Mouse (Mus musculus): Measurements from ENCODE around the gene Gse1.

The Gse1 gene

GRCm38 (mm10) chr8:120403606-120404269 lies 175.5 kb downstream of the Gse1 start:
- no peak for DNase-seq (ENCODE audit: low spot score)

DNA sequence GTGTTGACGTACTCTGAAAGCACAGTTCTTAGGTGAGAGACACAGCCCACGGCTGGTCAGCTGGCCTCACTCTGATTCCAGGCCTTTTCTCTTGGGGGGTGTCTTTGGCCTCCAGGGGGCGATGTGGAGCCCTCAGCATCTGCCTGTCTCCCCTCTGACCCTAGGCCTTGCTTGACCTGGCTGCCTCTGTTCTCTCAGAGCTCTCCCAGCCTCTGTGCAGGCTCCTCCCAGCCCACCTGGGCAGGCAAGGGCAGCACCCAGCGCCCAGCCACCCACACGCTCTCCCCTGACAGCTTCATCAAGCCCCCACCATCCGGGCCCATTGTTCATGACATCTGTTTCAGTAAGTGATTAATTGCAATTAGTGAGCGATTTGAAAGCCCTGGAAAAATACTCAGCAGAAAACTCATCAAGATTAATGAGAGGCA lies 176.4 kb downstream of the Gse1 start:
- DNase-seq (ENCODE audit: low spot score): peak; percentile 72

GRCm38 (mm10) chr8:120406008-120406632 lies 177.9 kb downstream of the Gse1 start:
- DNase-seq (ENCODE audit: low spot score): no peak

DNA sequence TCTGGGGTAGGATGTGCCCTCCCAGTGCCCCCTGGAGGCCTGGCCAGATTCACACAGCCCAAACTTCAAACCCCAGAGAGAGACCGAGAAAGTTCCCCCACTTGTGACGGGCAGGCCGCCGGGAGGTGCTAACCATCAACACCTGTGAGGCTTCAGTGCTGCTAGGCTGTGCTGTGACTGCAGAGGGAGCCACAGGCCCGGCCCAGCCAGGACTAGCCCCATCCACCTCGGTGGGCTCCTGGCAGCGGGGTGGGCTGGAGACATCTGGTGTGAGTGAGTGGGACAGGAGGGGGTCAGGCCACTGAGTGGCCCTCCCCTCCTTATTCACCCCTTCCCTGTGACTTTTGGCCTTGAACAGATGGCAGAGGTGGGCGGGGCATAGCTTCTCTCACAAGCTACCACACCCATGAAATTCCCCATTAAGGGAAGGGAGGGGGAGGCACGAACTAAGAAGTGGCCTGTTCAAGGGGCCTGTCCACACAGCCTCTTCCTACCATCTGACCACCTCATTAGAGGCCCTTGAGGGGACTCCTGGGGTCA lies 179.5 kb downstream of the Gse1 start:
- peak; percentile 94 for DNase-seq (ENCODE audit: low spot score)

- DNase-seq (ENCODE audit: low spot score): peak; percentile 70
Observed at GRCm38 (mm10) chr8:120408241-120409215, 180.3 kb downstream of the Gse1 start.

GRCm38 (mm10) chr8:120409371-120410013 lies 181.2 kb downstream of the Gse1 start:
- peak; percentile 83 for DNase-seq (ENCODE audit: low spot score)

GRCm38 (mm10) chr8:120411059-120411458 lies 182.8 kb downstream of the Gse1 start:
- DNase-seq (ENCODE audit: low spot score): no peak

GRCm38 (mm10) chr8:120411862-120412261 lies 183.6 kb downstream of the Gse1 start:
- DNase-seq (ENCODE audit: low spot score): no peak

- no peak for DNase-seq (ENCODE audit: low spot score)
Observed at GRCm38 (mm10) chr8:120412357-120412756, 184.1 kb downstream of the Gse1 start.

DNA sequence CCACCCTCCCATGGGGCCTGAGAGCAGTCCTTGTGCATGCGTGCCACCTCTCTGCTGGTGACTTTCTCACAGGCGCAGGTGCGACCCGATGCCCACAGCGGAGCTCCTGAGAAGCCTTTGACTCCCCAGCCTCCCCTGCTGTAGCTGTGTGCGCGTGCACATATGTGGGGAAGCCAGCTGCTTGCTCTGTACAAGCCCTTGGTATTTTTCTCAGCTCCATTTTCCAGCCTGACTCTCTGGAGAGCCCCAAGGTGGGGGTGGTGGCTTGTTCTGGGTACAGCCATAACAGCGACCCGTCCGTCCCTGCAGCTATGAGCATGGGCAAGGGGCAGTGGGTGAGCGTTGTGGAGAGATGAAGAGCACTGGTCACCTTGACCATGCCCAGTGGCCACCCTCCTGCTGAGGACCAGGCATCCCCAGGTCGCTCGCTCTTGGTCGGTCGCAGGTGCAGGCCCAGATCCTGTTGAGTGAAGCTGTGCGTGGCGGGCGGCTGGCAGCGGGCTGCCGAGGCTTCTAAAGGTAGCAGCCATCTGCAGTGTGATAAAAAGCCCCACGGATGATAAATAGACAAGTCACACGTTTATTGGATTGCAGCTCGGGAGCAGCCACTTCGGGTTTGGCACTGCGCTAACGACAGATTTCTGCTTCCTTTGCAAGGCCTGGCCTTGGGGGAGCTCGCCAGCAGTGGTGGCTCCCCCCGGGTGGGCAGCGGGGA lies 184.8 kb downstream of the Gse1 start:
- no peak for DNase-seq (ENCODE audit: low spot score)

DNA sequence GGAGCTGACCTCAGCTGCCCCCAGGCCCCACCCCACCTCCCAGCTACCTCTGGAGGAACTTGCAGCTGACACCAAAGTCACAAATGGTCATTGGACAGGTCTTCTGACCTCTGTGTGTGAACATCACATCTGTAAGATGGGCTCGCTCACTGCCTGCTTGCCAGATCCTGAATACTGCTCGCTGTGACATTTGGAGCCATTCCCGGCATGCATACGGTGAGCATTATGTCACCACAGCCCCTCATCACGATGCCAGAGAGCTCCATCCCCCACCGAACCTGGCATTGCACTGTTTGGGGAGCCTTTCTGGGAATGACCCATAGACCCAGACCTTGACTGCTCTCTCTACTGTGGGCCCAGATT lies 185.4 kb downstream of the Gse1 start:
- no peak for DNase-seq (ENCODE audit: low spot score)

- no peak for DNase-seq (ENCODE audit: low spot score)
Observed at GRCm38 (mm10) chr8:120414216-120414615, 186.0 kb downstream of the Gse1 start.

GRCm38 (mm10) chr8:120415474-120415873 lies 187.2 kb downstream of the Gse1 start:
- no peak for DNase-seq (ENCODE audit: low spot score)

- no peak for DNase-seq (ENCODE audit: low spot score)
Observed at GRCm38 (mm10) chr8:120416173-120416521, 187.9 kb downstream of the Gse1 start.

- DNase-seq (ENCODE audit: low spot score): peak; percentile 85
Observed at GRCm38 (mm10) chr8:120416522-120417394, 188.5 kb downstream of the Gse1 start.

DNA sequence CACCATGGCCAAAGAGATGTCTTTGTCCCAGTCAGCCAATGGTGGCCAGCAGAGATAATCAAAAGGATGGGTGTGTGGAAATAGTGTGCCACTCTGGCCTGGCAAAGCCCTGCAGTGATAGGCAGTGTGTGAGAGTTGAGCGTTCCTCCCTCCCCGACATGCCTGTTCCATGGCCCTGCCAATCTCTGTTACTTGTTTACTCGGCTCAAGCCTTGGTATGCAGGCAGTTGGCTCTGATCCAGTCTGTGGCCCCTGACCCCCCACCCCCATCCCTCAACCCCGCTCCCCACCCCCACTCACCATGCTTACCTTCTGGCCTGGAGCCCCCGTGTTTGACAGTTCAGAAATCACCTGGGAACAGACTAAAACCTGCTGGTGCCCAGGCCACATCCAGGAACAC lies 189.9 kb downstream of the Gse1 start:
- no peak for DNase-seq (ENCODE audit: low spot score)

DNA sequence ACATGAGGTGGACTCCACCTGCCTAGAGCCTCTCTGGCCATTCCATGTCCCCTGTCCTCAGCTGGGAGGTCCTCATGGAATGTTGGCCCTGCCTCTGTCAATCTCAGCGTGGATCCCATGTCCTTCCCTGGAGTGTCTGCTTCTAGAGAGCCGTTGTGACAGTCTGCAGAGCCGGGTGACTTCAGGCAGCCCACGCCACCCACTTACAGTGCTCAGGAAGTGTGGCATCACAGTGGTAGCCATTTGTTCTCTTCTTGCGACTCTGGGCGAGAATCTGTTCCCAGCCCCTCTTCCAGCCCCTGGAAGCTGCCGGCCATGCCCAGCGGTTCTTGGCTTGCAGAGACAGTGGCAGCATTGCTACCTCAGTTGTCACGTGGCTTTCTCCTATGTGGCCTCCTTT lies 191.4 kb downstream of the Gse1 start:
- DNase-seq (ENCODE audit: low spot score): no peak

DNA sequence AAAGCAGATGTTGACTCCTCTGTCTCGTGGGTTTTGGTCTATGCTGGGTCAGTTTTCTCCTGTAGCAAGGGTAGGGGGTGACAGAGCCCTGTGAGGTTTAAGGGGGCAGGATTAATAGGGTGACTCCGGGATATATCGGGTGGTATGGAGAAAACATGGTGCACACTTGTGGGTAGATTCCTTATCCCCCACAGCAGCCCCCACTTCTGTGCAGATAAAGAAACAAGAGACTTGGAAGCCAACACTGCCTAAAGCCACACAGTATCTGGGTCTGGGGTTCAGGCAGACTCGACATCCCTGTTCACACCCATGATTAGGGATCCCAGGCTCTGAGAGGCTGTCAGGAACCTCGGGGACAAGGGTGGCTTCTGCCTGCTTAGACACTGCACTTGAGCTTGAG lies 192.0 kb downstream of the Gse1 start:
- DNase-seq (ENCODE audit: low spot score): no peak

DNA sequence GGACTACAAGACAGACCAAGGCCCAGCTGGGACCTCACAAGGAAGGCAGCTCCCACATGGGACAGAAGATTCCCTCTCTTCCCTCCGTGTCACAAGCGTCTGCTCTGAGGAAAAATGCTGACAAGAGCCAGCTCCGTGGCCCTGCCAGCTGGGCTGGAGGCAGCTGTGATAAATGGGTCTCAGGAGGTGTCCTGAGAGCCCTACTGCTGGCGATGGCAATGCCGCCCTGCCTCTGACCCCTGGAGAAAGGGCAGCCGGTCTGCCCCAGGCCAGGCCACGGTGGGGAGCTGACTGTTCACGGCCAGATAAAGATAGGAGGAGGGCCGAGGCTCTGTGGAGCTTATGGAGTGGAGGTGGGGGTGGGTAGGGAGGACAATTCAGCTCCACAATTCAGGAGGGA lies 193.4 kb downstream of the Gse1 start:
- DNase-seq (ENCODE audit: low spot score): peak; percentile 86

- DNase-seq (ENCODE audit: low spot score): no peak
Observed at GRCm38 (mm10) chr8:120422236-120422635, 194.0 kb downstream of the Gse1 start.
